Mouse (Mus musculus) thymus, adult 2 months (tissue): Measurements from ENCODE around the gene Dagla. TPM values are rescaled to one million over a fixed set of nuclear protein-coding genes. Genes with fewer than 3 reads are reported as not detected.

Experiments
- DNase-seq: peaks from one replicate; pipeline ENCODE4 v3.0.0; 2021
- H3K27ac ChIP-seq: fragments of 200-500 bp; 2 replicates; pipeline ENCODE4 v1.5.1; 2012; ENCODE audit warnings: low read length, control low read depth; ENCODE audit not compliant: control insufficient read depth, insufficient read depth
- H3K27me3 ChIP-seq: fragments of 200-500 bp; 2 replicates; pipeline ENCODE4 v1.6.1; 2012; ENCODE audit warnings: mild to moderate bottlenecking, low read length, moderate library complexity, mixed read lengths; ENCODE audit not compliant: control insufficient read depth, insufficient read depth
- H3K36me3 ChIP-seq: fragments of 200-500 bp; 2 replicates; pipeline ENCODE4 v1.6.1; 2012; ENCODE audit warnings: mild to moderate bottlenecking, low read length, moderate library complexity; ENCODE audit not compliant: control insufficient read depth, insufficient read depth
- H3K4me1 ChIP-seq: fragments of 200-500 bp; replicated peaks from 2 replicates; pipeline ENCODE4 v1.6.1; 2012; ENCODE audit warnings: low read length; ENCODE audit not compliant: control insufficient read depth, insufficient read depth
- H3K4me3 ChIP-seq: fragments of 200-500 bp; 2 replicates; pipeline ENCODE4 v1.5.1; 2012; ENCODE audit warnings: mild to moderate bottlenecking, low read length, control low read depth, moderate library complexity; ENCODE audit not compliant: control insufficient read depth, insufficient read depth
- CTCF ChIP-seq: fragments of 200-500 bp; IDR thresholded peaks from 2 replicates; pipeline ENCODE4 v1.5.1; 2012; ENCODE audit warnings: mild to moderate bottlenecking, control low read depth, low read length, moderate library complexity, borderline replicate concordance; ENCODE audit not compliant: control insufficient read depth, poor library complexity, insufficient read depth; ENCODE audit errors: extremely low read depth
- POLR2A ChIP-seq: fragments of 200-500 bp; IDR thresholded peaks from 2 replicates; pipeline ENCODE4 v1.6.1; 2012; ENCODE audit warnings: mild to moderate bottlenecking, low read length, control low read depth, moderate library complexity; ENCODE audit not compliant: control insufficient read depth, poor library complexity, insufficient read depth; ENCODE audit errors: extremely low read depth
- WGBS: fragments of 180-500 bp; shearing (Covaris S2); methylation state at CpG from one replicate; pipeline ENCODE4 v1.1.7; 2018; 5-methylcytosine and 5-hydroxymethylcytosine counted together
- polyA plus RNA-seq: library from polyadenylated mRNA; depleted of rRNA; stranded (reverse); fragments of >200 nt; gene quantifications from 2 replicates; pipeline ENCODE4 v1.2.3, GENCODE M21; 2012

Dagla gene
- polyA plus RNA-seq, 1 experiment = 3.0 TPM

DNA sequence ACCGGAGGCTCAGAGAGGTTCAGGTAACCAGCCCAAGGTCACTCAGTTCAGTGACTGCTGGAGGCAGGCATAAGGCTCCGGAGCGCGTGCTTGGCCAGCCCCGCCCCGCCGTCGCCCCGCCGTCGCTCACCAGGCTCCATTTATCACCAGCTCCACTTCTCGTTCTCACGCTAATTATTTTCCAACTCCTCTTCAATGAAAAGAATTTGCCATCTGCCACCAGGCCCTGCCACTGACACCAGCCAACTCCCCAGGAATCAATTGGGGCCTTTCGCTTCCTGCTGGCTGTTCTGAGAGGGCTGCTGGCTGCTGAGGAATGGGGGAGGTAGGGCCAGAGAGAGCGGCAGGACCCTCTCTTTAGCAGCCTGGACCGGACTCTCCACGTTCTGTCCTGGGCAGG, 27.3 kb downstream of the Dagla start:
- H3K4me1 ChIP-seq = peaks cover 10% of the 10 kb centered on the region; the same call in 1 of the 2 replicates
- H3K27me3 ChIP-seq = no peaks in the 10 kb centered on the region
- TF ChIP-seq CTCF = no peak
- no peak for TF ChIP-seq POLR2A
- 49% methylated on average over 17 of the region's 17 CpGs for WGBS
- H3K4me3 ChIP-seq = no peak overlapping the region
- no peaks in the 10 kb centered on the region for H3K36me3 ChIP-seq
- no peak overlapping the region for H3K27ac ChIP-seq
- no peak for DNase-seq

DNA sequence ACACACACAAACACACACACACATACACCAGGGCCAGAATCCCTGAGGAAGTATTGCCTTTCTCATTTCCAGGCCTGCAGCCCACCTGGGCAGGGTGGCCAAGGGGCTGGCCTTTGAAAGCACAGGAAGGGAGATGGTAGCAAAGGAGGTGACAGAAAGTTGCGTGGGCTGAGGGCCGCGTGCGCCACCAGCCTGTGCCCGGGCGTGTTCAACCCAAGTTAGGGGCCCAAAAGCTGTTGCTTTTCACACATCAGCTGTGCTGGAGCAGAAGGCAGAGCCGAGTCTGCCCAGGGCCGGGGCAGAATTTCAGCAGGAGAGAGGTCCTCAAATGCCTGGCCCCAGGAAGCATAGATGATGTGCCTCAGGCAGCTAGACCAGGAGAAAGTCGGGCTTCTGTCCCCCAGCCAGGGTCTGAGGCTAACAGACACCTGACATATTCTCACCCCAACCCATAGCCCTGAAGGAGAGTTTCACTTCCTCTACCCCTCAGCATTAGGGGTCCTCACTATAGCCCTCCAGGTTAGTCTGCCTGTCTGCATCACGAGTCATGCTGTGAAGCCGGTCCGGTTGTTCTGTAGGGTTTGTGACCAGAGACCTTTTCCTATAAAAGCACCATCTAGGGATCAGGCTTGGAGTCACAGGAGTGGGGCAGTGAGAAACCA, 28.1 kb downstream of the Dagla start:
- no peaks in the 10 kb centered on the region for H3K27me3 ChIP-seq
- no peak for TF ChIP-seq CTCF
- no peak for TF ChIP-seq POLR2A
- H3K4me1 ChIP-seq = peaks cover 10% of the 10 kb centered on the region; the same call in 1 of the 2 replicates
- 75% methylated on average over 12 of the region's 12 CpGs for WGBS
- H3K27ac ChIP-seq = no peak overlapping the region
- no peak overlapping the region for H3K4me3 ChIP-seq
- DNase-seq = no peak
- H3K36me3 ChIP-seq = no peaks in the 10 kb centered on the region

DNA sequence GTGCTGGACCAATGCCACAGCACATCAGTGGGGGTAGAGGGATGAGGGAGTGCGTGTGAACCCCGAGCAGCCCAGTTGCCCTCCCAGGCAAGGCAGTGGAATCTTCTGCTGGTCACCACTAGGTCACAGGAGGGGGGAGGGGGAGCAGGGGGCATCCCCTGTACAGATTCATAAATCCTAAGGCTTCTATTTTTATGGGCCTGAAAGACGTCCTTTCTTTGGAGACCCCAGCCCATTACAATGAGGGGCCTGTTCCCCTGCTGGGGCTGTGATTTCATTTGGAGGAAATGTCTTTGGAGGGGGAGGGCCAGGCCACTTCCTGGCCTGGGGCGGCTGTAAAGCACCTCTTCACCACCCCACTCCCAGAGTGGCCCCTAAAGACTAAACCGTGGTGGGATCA, 30.6 kb downstream of the Dagla start:
- DNase-seq = no peak

DNA sequence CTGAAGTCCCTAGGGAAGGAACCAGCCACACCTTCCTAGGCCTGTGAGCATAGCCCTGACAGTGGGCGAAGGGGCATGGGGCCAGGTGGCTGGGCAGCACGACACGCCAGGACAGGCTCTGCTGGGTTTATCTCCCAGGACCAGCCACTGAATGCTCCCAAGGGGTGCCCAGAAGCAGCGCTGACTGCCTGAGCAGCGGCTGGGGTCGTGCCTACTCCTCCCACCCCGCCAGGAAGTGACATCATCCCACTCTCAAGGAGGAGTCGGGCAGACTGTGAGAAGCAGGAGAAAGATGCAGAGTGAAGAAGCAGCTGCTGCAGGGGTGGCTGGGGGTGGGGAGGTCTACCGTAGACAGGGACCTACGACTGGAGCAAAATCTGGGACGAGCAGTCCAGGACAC, 31.9 kb downstream of the Dagla start:
- Histone ChIP-seq H3K27ac (no peak overlapping the region), H3K4me1 (peaks cover 7% of the 10 kb centered on the region; the same call in 1 of the 2 replicates), H3K36me3 (no peaks in the 10 kb centered on the region), H3K27me3 (no peaks in the 10 kb centered on the region), H3K4me3 (no peak overlapping the region)
- DNase-seq = peak; percentile 56
- TF ChIP-seq CTCF (no peak), POLR2A (no peak)
- 21% methylated on average over 11 of the region's 11 CpGs for WGBS

More for the DNA sequence above, 30.6 kb downstream of the Dagla start:
- peaks cover 10% of the 10 kb centered on the region; the same call in 1 of the 2 replicates for H3K4me1 ChIP-seq
- no peaks in the 10 kb centered on the region for H3K36me3 ChIP-seq
- H3K4me3 ChIP-seq = no peak overlapping the region
- no peaks in the 10 kb centered on the region for H3K27me3 ChIP-seq
- 77% methylated on average over 5 of the region's 5 CpGs for WGBS
- H3K27ac ChIP-seq = no peak overlapping the region
- TF ChIP-seq POLR2A (no peak), CTCF (no peak)

DNA sequence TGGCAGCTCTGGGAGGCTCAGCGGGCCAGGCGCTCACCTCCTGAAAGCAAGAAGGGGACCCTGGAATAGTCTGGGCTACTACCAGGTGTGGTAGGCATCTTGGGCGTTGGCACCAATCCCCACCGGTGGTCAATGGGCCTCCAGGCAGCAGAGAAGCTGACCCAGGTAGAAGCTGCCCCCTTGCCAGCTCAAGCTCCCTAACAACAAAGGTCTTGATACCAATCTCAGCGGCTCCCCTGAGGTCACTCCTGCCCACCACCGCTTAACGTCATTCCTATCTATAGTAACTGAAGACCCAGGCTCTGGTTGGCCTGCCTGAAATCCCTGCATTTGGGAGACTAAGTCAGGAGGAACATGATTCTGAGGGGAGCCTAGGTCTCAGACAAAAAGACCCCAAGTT, 33.1 kb downstream of the Dagla start:
- Histone ChIP-seq H3K27me3 (no peaks in the 10 kb centered on the region), H3K27ac (no peak overlapping the region), H3K4me1 (peaks cover 7% of the 10 kb centered on the region; the same call in 1 of the 2 replicates), H3K4me3 (no peak overlapping the region), H3K36me3 (no peaks in the 10 kb centered on the region)
- no peak for TF ChIP-seq POLR2A
- no peak for TF ChIP-seq CTCF
- no peak for DNase-seq
- 94% methylated on average over 7 of the region's 7 CpGs for WGBS

DNA sequence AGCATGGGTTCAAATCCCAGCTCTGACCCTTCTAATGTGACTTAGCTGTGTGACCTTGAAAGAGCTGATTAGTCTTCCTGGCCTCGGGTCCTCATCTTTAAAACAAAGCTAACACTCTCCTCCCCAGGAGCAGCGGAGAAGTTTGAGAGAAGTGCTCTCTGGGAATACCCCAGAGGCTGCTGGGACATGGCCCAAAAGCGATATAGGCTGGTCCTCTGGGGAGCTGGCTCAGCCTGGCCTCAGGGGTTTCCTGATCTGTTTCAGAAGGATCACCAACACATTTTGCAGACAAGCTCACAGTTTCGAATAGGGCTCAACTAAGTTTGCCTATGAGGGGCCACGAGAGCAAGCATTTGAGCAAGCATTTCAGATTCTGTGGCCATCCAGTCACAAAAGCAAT, 34.3 kb downstream of the Dagla start:
- no peak for DNase-seq
- Histone ChIP-seq H3K27ac (no peak overlapping the region), H3K4me3 (no peak overlapping the region), H3K27me3 (no peaks in the 10 kb centered on the region), H3K4me1 (peaks cover 7% of the 10 kb centered on the region; the same call in 1 of the 2 replicates), H3K36me3 (no peaks in the 10 kb centered on the region)
- no peak for TF ChIP-seq CTCF
- WGBS = 93% methylated on average over 5 of the region's 5 CpGs

DNA sequence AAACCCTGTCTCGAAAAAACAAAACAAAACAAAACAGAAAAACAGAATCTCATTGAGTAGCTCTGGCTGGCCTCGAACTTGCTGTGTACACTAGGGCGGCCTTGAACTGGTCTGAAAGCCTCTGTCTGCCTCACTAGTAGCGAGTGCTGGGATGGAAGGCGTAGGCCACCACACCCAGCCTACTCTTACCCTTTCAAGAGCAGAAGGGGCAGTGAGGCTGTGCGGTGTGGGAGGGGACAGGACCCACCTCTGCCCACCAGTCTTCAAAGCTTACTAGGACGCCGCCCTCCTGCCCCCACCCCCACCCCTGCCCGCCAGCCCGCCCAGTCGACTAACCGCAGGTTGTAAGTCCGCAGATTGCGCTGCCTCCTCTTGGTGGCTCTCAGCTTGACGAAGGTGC, 35.8 kb downstream of the Dagla start:
- H3K4me1 ChIP-seq = peaks cover 7% of the 10 kb centered on the region; the same call in 1 of the 2 replicates
- H3K27ac ChIP-seq = no peak overlapping the region
- H3K36me3 ChIP-seq = no peaks in the 10 kb centered on the region
- TF ChIP-seq POLR2A (no peak), CTCF (no peak)
- no peaks in the 10 kb centered on the region for H3K27me3 ChIP-seq
- no peak overlapping the region for H3K4me3 ChIP-seq
- no peak for DNase-seq
- 95% methylated on average over 15 of the region's 15 CpGs for WGBS
